Mouse (Mus musculus): Measurements from ENCODE around the gene C1ql4. TPM values are rescaled to one million over a fixed set of nuclear protein-coding genes. Genes with fewer than 3 reads are reported as not detected.

Gene C1ql4
- polyA plus RNA-seq, 1 experiment from 2014 or later: 0.27 TPM

GRCm38 (mm10) chr15:99096061-99096793 is 8.6 kb upstream of the C1ql4 start:
- WGBS (ENCODE audit: insufficient replicate concordance): 3% methylated on average over 24 of the region's 24 CpGs
- peak overlapping the region; percentile 88 for H3K4me2 ChIP-seq
- peaks cover 18% of the 10 kb centered on the region for H3K4me1 ChIP-seq (ENCODE audit: control insufficient read depth, insufficient read depth, low read length)
- peaks cover 74% of the 10 kb centered on the region for H3K27me3 ChIP-seq (ENCODE audit: control insufficient read depth, insufficient read depth, low read length)
- no peaks in the 10 kb centered on the region for H3K9me3 ChIP-seq (replicated peaks; ENCODE audit: control insufficient read depth, low read length)
- peak overlapping the region; percentile 56; the same call in 1 of the 2 replicates for H3K9ac ChIP-seq (ENCODE audit: low read depth, low read length)
- peak overlapping the region; percentile 51 for H3K4me3 ChIP-seq (ENCODE audit: low read depth, low read length)
- no peak for ATAC-seq (replicated peaks; ENCODE audit: insufficient number of reproducible peaks, low FRiP score, low TSS enrichment)
- H3K27ac ChIP-seq (ENCODE audit: low read depth, low read length): no peak overlapping the region
- H3K36me3 ChIP-seq (ENCODE audit: control insufficient read depth, insufficient read depth, low read length): no peaks in the 10 kb centered on the region

- no peaks in the 10 kb centered on the region for H3K9me3 ChIP-seq (replicated peaks; ENCODE audit: control insufficient read depth, low read length)
- WGBS (ENCODE audit: insufficient replicate concordance): 5% methylated on average over 6 of the region's 6 CpGs
- no peaks in the 10 kb centered on the region for H3K36me3 ChIP-seq (ENCODE audit: control insufficient read depth, insufficient read depth, low read length)
- no peak overlapping the region for H3K4me2 ChIP-seq
- ATAC-seq (replicated peaks; ENCODE audit: insufficient number of reproducible peaks, low FRiP score, low TSS enrichment): no peak
- 0 out of 2 replicates have a peak overlapping the region, but pooled peaks have one; percentile 14 for H3K4me3 ChIP-seq (ENCODE audit: low read depth, low read length)
- no peak overlapping the region for H3K27ac ChIP-seq (ENCODE audit: low read depth, low read length)
- H3K4me1 ChIP-seq (ENCODE audit: control insufficient read depth, insufficient read depth, low read length): peaks cover 18% of the 10 kb centered on the region
- peaks cover 83% of the 10 kb centered on the region for H3K27me3 ChIP-seq (ENCODE audit: control insufficient read depth, insufficient read depth, low read length)
- H3K9ac ChIP-seq (ENCODE audit: low read depth, low read length): no peak overlapping the region
Measured at GRCm38 (mm10) chr15:99095356-99095755, 7.7 kb upstream of the C1ql4 start.

- no peak overlapping the region for H3K9ac ChIP-seq (ENCODE audit: low read depth, low read length)
- no peaks in the 10 kb centered on the region for H3K9me3 ChIP-seq (replicated peaks; ENCODE audit: control insufficient read depth, low read length)
- peaks cover 18% of the 10 kb centered on the region for H3K4me1 ChIP-seq (ENCODE audit: control insufficient read depth, insufficient read depth, low read length)
- no peaks in the 10 kb centered on the region for H3K36me3 ChIP-seq (ENCODE audit: control insufficient read depth, insufficient read depth, low read length)
- no peak overlapping the region for H3K27ac ChIP-seq (ENCODE audit: low read depth, low read length)
- H3K4me3 ChIP-seq (ENCODE audit: low read depth, low read length): 0 out of 2 replicates have a peak overlapping the region, but pooled peaks have one; percentile 14
- peak overlapping the region; percentile 16 for H3K4me2 ChIP-seq
- 0 out of 2 replicates have a peak, but pooled peaks have one; percentile 24 for ATAC-seq (replicated peaks; ENCODE audit: insufficient number of reproducible peaks, low FRiP score, low TSS enrichment)
- WGBS (ENCODE audit: insufficient replicate concordance): 2% methylated on average over 27 of the region's 27 CpGs
- H3K27me3 ChIP-seq (ENCODE audit: control insufficient read depth, insufficient read depth, low read length): peaks cover 89% of the 10 kb centered on the region
Measured at GRCm38 (mm10) chr15:99094631-99095270, 7.1 kb upstream of the C1ql4 start.

- Histone ChIP-seq H3K27me3 (ENCODE audit: control insufficient read depth, insufficient read depth, low read length) (peaks cover 94% of the 10 kb centered on the region), H3K9ac (ENCODE audit: low read depth, low read length) (peak overlapping the region; percentile 6; the same call in 1 of the 2 replicates), H3K4me1 (ENCODE audit: control insufficient read depth, insufficient read depth, low read length) (peaks cover 22% of the 10 kb centered on the region), H3K4me2 (peak overlapping the region; percentile 70), H3K9me3 (replicated peaks; ENCODE audit: control insufficient read depth, low read length) (no peaks in the 10 kb centered on the region), H3K36me3 (ENCODE audit: control insufficient read depth, insufficient read depth, low read length) (no peaks in the 10 kb centered on the region), H3K4me3 (ENCODE audit: low read depth, low read length) (peak overlapping the region; percentile 45), H3K27ac (ENCODE audit: low read depth, low read length) (no peak overlapping the region)
- WGBS (ENCODE audit: insufficient replicate concordance): under 1% methylated on average over 56 of the region's 56 CpGs
- ATAC-seq (replicated peaks; ENCODE audit: insufficient number of reproducible peaks, low FRiP score, low TSS enrichment): no peak
Measured at GRCm38 (mm10) chr15:99093291-99094258, 6.0 kb upstream of the C1ql4 start.

GRCm38 (mm10) chr15:99092870-99093269 is 5.3 kb upstream of the C1ql4 start, which contains the start of gene Dnajc22:
TSS of gene Dnajc22 (plus strand) at chr15:99093170.
- H3K36me3 ChIP-seq (ENCODE audit: control insufficient read depth, insufficient read depth, low read length): no peaks in the 10 kb centered on the region
- no peak for ATAC-seq (replicated peaks; ENCODE audit: insufficient number of reproducible peaks, low FRiP score, low TSS enrichment)
- no peak within 1 kb of the TSS for H3K27ac ChIP-seq (ENCODE audit: low read depth, low read length)
- H3K4me1 ChIP-seq (ENCODE audit: control insufficient read depth, insufficient read depth, low read length): peaks cover 24% of the 10 kb centered on the region
- 23% methylated on average over 8 of the region's 8 CpGs for WGBS (ENCODE audit: insufficient replicate concordance)
- no peaks in the 10 kb centered on the region for H3K9me3 ChIP-seq (replicated peaks; ENCODE audit: control insufficient read depth, low read length)
- H3K9ac ChIP-seq (ENCODE audit: low read depth, low read length): peak within 1 kb of the TSS; percentile 6; the same call in 1 of the 2 replicates
- H3K4me2 ChIP-seq: peak within 1 kb of the TSS; percentile 70
- H3K27me3 ChIP-seq (ENCODE audit: control insufficient read depth, insufficient read depth, low read length): peaks cover 94% of the 10 kb centered on the region
- peak within 1 kb of the TSS; percentile 45 for H3K4me3 ChIP-seq (ENCODE audit: low read depth, low read length)

- Histone ChIP-seq H3K9ac (ENCODE audit: low read depth, low read length) (no peak overlapping the region), H3K4me2 (peak overlapping the region; percentile 62), H3K36me3 (ENCODE audit: control insufficient read depth, insufficient read depth, low read length) (no peaks in the 10 kb centered on the region), H3K9me3 (replicated peaks; ENCODE audit: control insufficient read depth, low read length) (no peaks in the 10 kb centered on the region), H3K27ac (ENCODE audit: low read depth, low read length) (no peak overlapping the region), H3K4me1 (ENCODE audit: control insufficient read depth, insufficient read depth, low read length) (peaks cover 18% of the 10 kb centered on the region), H3K27me3 (ENCODE audit: control insufficient read depth, insufficient read depth, low read length) (peaks cover 97% of the 10 kb centered on the region), H3K4me3 (ENCODE audit: low read depth, low read length) (peak overlapping the region; percentile 27)
- WGBS (ENCODE audit: insufficient replicate concordance): 11% methylated on average over 14 of the region's 14 CpGs
- ATAC-seq (replicated peaks; ENCODE audit: insufficient number of reproducible peaks, low FRiP score, low TSS enrichment): no peak
Measured at GRCm38 (mm10) chr15:99089069-99089468, 1.5 kb upstream of the C1ql4 start.

GRCm38 (mm10) chr15:99088292-99088691 is 675 bp upstream of the C1ql4 start:
- H3K9me3 ChIP-seq (replicated peaks; ENCODE audit: control insufficient read depth, low read length): no peaks in the 10 kb centered on the region
- peak; percentile 51; the same call in 1 of the 2 replicates for ATAC-seq (replicated peaks; ENCODE audit: insufficient number of reproducible peaks, low FRiP score, low TSS enrichment)
- peaks cover 19% of the 10 kb centered on the region for H3K4me1 ChIP-seq (ENCODE audit: control insufficient read depth, insufficient read depth, low read length)
- H3K9ac ChIP-seq (ENCODE audit: low read depth, low read length): 0 out of 2 replicates have a peak overlapping the region, but pooled peaks have one; percentile 34
- H3K4me2 ChIP-seq: peak overlapping the region; percentile 62
- peak overlapping the region; percentile 36 for H3K4me3 ChIP-seq (ENCODE audit: low read depth, low read length)
- no peaks in the 10 kb centered on the region for H3K36me3 ChIP-seq (ENCODE audit: control insufficient read depth, insufficient read depth, low read length)
- no peak overlapping the region for H3K27ac ChIP-seq (ENCODE audit: low read depth, low read length)
- WGBS (ENCODE audit: insufficient replicate concordance): under 1% methylated on average over 27 of the region's 27 CpGs
- peaks cover 97% of the 10 kb centered on the region for H3K27me3 ChIP-seq (ENCODE audit: control insufficient read depth, insufficient read depth, low read length)

GRCm38 (mm10) chr15:99085997-99086396 is 1.6 kb downstream of the C1ql4 start:
- WGBS (ENCODE audit: insufficient replicate concordance): 67% methylated on average over 4 of the region's 4 CpGs
- no peak for ATAC-seq (replicated peaks; ENCODE audit: insufficient number of reproducible peaks, low FRiP score, low TSS enrichment)
- Histone ChIP-seq H3K4me3 (ENCODE audit: low read depth, low read length) (no peak overlapping the region), H3K36me3 (ENCODE audit: control insufficient read depth, insufficient read depth, low read length) (peaks cover 6% of the 10 kb centered on the region; the same call in 1 of the 2 replicates), H3K9ac (ENCODE audit: low read depth, low read length) (no peak overlapping the region), H3K9me3 (replicated peaks; ENCODE audit: control insufficient read depth, low read length) (no peaks in the 10 kb centered on the region), H3K27ac (ENCODE audit: low read depth, low read length) (no peak overlapping the region), H3K4me2 (no peak overlapping the region), H3K27me3 (ENCODE audit: control insufficient read depth, insufficient read depth, low read length) (peaks cover 79% of the 10 kb centered on the region), H3K4me1 (ENCODE audit: control insufficient read depth, insufficient read depth, low read length) (peaks cover 19% of the 10 kb centered on the region)

Data from heart, embryonic 11.5 days (tissue).